In the genomic region with DNA sequence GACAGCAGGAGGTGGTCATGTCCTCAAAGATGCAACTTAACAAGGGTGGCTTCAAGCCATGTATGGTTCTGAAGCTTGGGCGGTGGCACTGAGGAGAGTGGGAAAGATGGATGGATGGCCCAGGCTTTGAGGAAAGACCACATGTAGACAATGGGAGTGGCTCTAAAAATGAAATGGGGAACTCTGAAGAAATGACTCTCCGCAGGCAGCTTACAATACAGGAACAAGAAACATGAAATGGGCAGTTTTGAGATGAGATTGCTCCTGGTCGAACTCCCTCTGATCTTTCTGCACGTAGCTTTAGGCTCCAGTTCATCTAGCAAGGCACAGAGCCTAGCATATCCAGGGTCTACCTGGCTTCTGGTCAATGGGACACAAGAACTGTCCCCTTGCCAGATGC, we compare ENCODE assay signal across 35 mouse cellular contexts. TPM values are rescaled to one million over a fixed set of nuclear protein-coding genes. Genes with fewer than 3 reads are reported as not detected.
"Had no signal": no experiment of that assay in that cellular context is flagged by ENCODE, and none has a peak within 500 bp of the region (broad histone marks: within the 10 kb centered on the region; RNA-seq: fewer than 3 reads in every experiment).

No protein-coding gene starts in this region.

- H3K36me3 ChIP-seq: heart, embryonic 13.5 days; heart, embryonic 15.5 days; kidney, embryonic 15.5 days; limb, embryonic 10.5 days; limb, embryonic 12.5 days had no signal

- H3K4me2 ChIP-seq: heart, embryonic 11.5 days; heart, embryonic 13.5 days; heart, embryonic 15.5 days; hindbrain, embryonic 13.5 days; hindbrain, embryonic 15.5 days; kidney, embryonic 15.5 days; limb, embryonic 12.5 days; liver, embryonic 11.5 days had no signal

- H3K9ac ChIP-seq: heart, embryonic 13.5 days; heart, embryonic 15.5 days; hindbrain, embryonic 13.5 days; hindbrain, embryonic 15.5 days; kidney, embryonic 15.5 days; limb, embryonic 12.5 days had no signal

- H3K27ac ChIP-seq: gastrocnemius, adult 2 months; heart, adult 2 months; heart, embryonic 13.5 days; heart, embryonic 15.5 days; hindbrain, embryonic 13.5 days; hindbrain, embryonic 15.5 days; hindbrain, postnatal 0 days; kidney, embryonic 15.5 days; kidney, postnatal 0 days; layer of hippocampus, adult 2 months; left cerebral cortex, adult 2 months; limb, embryonic 10.5 days; limb, embryonic 12.5 days had no signal

- H3K27me3 ChIP-seq: heart, embryonic 13.5 days; heart, embryonic 15.5 days; hindbrain, embryonic 13.5 days; hindbrain, embryonic 15.5 days; kidney, embryonic 15.5 days; limb, embryonic 12.5 days had no signal

- H3K4me1 ChIP-seq: heart, embryonic 13.5 days; heart, embryonic 15.5 days; hindbrain, embryonic 13.5 days; hindbrain, embryonic 15.5 days; kidney, embryonic 15.5 days had no signal

- ATAC-seq: hindbrain, postnatal 0 days; intestine, embryonic 16.5 days had no signal

- DNase-seq: gastrocnemius, adult 2 months; gastrocnemius, postnatal 10 days; gastrocnemius, postnatal 25 days; heart, adult 11 months; heart, adult 2 months; heart, postnatal 14 days; heart, postnatal 36 days; kidney, adult 11 months; kidney, adult 2 months; kidney, adult 9 months; kidney, postnatal 14 days; kidney, postnatal 36 days; liver had no signal

- H3K4me3 ChIP-seq: gastrocnemius, adult 2 months; heart, adult 2 months; heart, embryonic 13.5 days; heart, embryonic 15.5 days; hindbrain, embryonic 13.5 days; hindbrain, embryonic 15.5 days; kidney, embryonic 15.5 days; layer of hippocampus, adult 2 months; left cerebral cortex, adult 2 months; limb, embryonic 10.5 days; limb, embryonic 12.5 days had no signal

- H3K9me3 ChIP-seq: heart, embryonic 13.5 days; heart, embryonic 15.5 days; hindbrain, embryonic 13.5 days; hindbrain, embryonic 15.5 days; kidney, embryonic 15.5 days; limb, embryonic 10.5 days; limb, embryonic 12.5 days had no signal

RNA-seq across cellular contexts. Expression of a gene that starts 59.0 kb away (rescaled TPM):
- total RNA-seq: gastrocnemius, adult 2 months; gastrocnemius, postnatal 10 days; gastrocnemius, postnatal 25 days; heart, adult 2 months; heart, postnatal 14 days; heart, postnatal 36 days; layer of hippocampus, postnatal 10 days; left cerebral cortex, adult 2 months; left cerebral cortex, postnatal 14 days; left cerebral cortex, postnatal 36 days had no signal
- polyA plus RNA-seq: hindbrain, postnatal 0 days; limb, embryonic 10.5 days had no signal

RNA-seq across cellular contexts. Expression of a gene that starts 59.9 kb away (rescaled TPM):
- total RNA-seq: gastrocnemius, adult 2 months; gastrocnemius, postnatal 10 days; gastrocnemius, postnatal 25 days; gastrocnemius, postnatal 4 days; heart, postnatal 14 days; heart, postnatal 36 days; hematopoietic stem cell, adult 5-6 weeks; left cerebral cortex, postnatal 14 days had no signal
- polyA plus RNA-seq: heart, adult 2 months; heart, embryonic 11.5 days; heart, embryonic 13.5 days; heart, embryonic 15.5 days; heart, postnatal 0 days; intestine, embryonic 14.5 days; intestine, embryonic 16.5 days; kidney, adult 2 months; kidney, embryonic 15.5 days; kidney, postnatal 0 days; large intestine, adult 2 months; limb, embryonic 10.5 days; limb, embryonic 12.5 days; liver, embryonic 11.5 days had no signal
